Mouse (Mus musculus): Measurements from ENCODE around the gene Nrl.

DNA sequence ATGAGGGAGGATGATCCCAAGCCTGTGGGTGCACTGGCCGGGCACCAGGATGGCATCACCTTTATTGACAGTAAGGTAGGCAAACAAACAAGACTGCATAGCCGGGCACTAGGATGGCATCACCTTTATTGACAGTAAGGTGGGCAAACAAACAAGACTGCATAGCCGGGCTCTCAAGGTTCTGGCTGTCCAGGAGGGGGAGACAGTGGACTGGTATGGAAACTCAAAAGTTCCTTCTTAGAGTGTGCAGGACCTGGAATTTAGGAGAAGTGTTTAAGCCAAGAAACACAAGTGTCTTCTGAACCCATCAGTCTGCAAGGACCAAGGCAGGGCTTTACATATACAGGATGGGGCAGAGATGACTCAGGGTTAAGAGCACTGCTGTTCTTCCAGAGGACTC lies 41.0 kb upstream of the Nrl start:
- TF ChIP-seq CTCF (IDR thresholded peaks at IDR 0.05; ENCODE audit: low read depth, low read length) = no peak; the same call in 1 of the 2 replicates
- no peak for TF ChIP-seq POLR2A (IDR thresholded peaks at IDR 0.05; ENCODE audit: extremely low read depth, insufficient read depth, low read length)

Data from liver, adult 2 months (tissue).